Mouse (Mus musculus): Measurements from ENCODE around the gene Csrnp3. TPM values are rescaled to one million over a fixed set of nuclear protein-coding genes. Genes with fewer than 3 reads are reported as not detected.
A peak's percentile ranks its signal among the peaks of the same experiment; 100 is the strongest.

Csrnp3 gene
- polyA plus RNA-seq, 1 experiment: 0.11 TPM

DNA sequence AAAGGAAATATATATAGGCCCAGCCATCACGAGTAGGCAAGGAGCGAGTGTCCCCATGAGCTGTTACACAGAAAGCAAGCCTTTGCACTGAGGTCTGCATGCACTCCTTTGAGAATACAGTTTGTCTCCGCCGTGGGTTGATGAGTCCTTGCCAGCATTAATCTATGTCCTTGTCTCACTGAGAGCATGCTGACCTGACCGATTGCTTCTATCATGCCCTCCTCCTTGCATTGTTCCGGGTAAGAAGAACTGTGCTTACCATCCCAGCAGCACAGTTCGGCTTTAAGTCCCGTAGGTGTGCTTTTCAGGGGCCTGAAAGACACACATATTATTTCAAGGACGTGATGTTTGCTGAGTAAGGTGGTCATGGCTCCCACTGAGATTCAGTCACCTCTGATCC, 173.1 kb downstream of the Csrnp3 start:
- no peak for DNase-seq (ENCODE audit: low read depth)

DNA sequence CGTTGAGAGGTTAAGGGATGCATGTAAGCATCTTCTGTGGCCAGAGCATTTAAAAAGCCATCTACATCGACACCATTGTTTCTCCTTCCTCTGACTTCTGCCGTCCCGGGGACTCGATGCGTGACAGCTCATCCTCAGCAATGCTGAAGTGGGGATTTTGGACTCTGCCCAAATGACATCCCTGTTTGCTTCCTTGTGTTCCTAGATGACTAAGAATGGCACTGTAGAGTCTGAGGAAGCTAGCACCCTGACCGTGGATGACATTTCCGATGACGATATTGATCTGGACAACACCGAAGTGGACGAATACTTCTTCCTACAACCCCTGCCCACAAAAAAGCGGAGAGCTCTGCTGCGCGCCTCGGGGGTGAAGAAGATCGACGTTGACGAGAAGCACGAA, 173.7 kb downstream of the Csrnp3 start:
- no peak for DNase-seq (ENCODE audit: low read depth)

DNA sequence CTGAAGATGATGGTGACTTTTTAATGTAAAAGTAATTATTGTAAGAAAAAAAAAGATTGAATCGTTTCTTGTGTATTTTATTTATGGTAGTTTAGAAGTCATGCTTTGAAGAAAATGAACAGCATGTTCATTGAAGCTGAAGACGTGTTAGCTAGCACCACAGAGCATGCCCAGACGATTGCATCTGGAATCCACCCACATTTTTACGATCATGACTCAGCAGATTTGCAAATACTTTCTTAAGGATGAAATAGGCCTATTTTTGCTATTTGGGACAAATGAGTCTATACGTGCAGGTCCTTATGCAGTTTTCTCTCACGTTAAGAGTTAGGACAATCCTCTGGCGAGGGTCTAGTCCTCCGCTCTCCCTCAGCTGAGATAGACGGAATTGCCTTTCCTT, 177.9 kb downstream of the Csrnp3 start:
- DNase-seq (ENCODE audit: low read depth): no peak

DNA sequence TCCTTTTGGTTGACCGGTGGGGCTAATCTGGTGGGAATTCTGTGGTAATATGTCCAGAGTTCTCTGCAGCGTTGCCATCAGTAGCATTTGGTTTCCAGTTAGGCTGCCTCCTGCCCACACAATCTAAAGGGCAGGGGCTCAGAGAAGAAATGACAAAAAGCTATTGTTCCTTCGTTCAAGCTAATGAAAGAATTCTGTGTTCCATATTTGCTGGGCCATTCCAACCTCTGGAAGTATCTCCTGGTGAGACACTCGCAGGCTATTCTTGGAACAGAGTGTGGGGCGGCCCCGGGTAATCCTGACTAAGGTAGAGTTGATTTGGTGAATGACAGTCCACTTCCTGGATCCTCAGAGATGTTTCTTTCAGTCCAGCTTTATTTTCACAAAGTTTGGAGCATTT, 179.3 kb downstream of the Csrnp3 start:
- no peak for DNase-seq (ENCODE audit: low read depth)

DNA sequence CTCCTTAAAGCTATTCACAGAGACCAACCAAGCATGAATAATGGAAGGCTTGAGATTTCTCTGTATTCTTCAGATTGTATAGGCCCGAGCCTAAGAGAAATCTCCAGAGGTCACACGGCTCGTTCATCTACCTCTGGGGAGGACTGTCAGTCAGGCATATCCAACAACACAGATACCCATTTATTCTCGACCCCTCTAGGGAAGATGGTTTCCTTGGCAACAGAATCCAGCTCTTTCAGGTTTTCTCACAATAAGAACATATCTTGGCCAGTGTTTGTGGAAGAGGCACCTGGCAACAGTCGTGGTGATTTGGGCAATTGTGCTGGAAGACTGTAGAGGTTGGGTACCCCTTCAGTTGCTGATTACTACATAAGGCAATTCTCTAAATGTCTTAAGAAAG, 183.2 kb downstream of the Csrnp3 start:
- no peak for DNase-seq (ENCODE audit: low read depth)

DNA sequence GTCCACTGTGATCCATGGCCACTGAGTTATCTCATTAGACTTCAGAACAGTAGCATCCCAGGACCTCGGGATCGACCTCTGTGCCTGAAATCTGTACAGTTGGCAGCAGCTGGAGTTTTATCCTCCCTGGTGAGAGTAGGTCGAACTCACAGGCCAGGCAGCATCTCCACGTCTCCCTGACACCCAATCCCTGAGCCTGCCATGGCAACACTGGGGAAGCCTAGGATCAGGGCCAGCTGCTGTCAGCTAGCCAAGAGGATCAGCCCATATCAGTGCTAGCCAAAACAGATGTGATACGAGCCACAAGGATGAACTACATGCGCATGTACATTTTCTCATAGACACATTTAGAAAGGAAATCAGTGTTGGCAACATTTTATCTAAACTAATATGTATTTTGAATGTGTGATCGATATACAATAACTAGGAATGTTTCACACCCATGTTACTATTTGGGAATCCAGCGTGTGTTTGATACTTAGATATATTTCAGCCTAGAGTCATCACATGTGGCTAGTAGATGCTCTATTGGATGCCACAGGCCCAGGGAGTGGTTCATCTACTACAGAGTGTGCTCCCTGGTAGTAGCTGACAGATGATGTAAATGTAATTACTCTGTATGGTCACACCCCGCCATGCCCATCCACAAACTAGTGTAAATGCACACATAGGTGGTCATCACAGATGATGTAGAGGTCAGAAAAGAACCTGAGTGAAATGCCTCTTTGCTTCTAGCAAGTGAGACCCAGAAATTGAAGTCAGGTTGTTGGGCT, 189.5 kb downstream of the Csrnp3 start:
- no peak for DNase-seq (ENCODE audit: low read depth)

DNA sequence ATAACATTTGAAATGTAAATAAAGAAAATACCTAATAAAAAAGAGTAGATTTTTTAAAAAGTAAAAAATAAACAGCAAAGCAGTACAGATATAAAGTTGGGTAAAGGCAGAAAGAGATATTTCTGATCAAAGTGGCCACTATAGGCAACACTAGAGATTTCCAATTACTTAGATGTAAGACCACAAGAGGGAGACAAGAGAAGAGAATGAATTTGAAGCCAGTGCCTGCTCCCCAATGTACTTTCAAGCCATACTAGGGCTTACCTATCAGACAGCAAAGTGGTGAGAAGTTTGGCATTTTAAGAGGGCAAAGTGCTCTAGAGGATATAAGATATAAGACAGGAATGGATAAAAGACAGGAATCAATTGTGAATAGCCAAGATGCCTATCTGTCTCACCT, 195.0 kb downstream of the Csrnp3 start:
- no peak for DNase-seq (ENCODE audit: low read depth)

DNA sequence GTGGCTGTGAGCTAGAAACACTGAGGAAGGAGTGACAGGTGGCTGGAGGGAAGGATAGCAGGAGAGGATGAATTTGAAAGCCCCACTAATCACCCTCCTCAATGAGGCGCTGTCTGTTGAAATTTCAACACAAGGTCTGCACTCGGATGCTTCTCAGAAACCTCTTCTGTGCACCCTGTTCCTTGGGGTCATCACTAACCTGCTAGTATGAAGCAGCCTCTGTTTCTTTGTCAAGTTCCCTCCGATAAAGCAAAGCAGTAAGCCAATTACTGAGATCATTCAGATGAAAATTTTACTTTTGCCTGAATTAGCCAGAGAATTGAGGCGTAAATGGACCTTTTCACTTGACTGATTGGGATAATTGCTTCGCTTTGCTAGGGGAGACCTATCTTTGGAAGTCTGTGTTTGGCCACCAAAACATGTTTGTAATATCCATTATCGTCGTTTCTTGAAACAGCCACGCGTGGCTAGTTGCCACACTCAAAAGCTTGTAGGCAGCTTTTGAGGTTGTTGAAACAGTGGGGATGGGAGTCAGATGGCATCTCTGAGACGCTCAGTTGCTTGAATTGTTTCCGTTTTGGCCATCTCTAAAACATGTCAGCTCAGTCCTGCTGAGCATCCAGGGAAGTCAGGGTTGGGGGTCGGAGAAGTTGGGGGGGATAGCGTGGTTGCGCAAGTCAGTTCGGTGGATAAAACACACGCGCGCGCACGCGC, 195.8 kb downstream of the Csrnp3 start:
- no peak for DNase-seq (ENCODE audit: low read depth)

DNA sequence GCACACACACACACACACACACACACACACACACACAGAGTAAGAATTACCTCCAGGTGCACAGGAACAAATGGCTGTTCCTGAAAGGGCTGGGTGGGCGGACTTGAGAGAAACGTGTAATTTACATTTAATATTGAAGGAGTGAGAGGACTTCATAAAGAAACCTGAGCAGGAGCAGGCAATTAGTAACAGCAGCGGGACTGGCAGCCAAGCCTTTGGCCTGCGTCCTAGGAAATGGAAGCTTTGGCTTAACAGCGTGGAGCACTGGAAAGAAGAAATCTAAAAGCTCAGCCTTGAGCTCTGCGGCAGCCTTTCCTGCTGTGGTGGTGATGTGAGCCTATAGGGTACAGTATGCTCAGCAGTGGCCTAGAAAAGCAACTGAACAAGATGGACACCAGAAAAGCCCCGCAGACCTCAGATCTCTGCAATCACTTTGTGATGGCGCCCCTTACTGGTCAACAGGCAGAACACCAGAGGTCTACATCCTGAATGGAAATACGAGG, 196.4 kb downstream of the Csrnp3 start:
- no peak for DNase-seq (ENCODE audit: low read depth)

DNA sequence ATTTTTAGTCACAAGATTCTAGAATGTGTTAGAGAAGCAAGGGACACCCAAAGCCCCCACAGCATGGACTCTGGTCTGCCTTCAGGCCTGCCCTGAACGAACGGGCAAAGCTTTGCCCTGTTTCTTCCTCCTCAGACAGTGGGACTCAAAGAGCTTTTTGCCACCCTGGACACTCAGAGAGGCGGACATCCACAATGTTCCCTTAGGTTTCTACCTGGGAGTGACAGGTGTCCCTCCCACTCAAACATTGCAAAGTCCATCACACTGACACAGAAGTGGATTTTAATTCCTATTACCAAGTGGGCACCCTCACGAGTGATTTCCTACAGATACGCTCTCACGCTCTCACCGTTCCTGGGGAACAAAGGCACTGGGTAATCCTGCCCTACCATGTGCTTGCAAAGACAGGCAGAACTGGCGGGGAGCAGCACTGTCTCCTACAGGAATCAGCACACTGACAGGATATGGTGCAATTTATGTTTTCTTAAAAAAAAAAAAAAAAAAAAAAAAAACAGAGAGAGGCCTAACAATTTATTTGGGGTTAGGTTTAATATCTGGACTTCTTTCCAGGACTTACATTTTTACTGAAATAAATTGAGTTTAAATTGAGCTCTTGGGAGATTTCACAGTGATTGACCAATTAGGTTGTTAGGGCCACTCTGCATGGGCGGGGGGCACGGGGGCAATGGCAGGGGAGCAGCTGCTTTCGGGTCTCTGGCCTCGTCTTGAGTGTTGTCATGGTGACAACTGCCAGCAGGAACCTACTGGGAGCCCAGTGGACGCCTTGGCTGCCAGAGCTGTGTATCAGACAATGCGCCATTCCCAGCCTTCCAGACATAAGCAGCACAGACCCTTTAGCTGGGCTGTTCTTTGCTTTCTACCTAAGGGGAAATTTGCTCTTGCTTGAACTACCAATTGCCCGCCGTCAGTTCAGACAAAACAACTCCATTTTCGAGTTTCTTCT, 198.2 kb downstream of the Csrnp3 start:
- no peak for DNase-seq (ENCODE audit: low read depth)

DNA sequence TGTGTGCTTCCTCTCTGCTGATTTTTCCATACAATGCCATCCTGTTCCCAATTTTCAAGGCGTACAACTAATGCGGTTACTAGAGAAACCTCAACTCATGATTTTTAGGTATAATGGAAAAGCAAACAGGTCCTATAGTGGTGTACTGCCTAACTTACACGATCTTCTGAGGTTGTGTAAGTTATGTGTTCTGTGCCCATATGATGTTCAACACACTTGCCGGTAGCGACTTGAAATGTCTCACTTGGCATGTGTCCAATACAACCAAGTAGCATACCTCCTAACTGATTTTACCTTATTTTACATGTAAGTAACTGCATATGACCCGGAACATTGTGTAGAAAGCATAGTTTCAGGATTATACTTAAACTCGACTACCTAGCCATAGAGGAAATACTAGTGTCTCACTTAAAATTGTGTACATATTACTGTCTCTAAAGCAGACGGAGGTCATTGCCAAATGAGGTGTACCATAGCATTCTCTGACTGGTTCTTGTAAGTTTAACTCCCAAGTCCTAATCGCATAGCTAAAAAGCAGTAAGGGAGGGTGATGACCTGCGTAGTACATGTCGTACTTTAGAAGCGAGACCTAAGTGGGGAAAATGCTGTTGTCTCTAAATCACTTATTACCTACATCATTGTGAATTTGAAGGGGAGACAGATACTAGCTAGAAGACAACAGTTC, 199.0 kb downstream of the Csrnp3 start:
- no peak for DNase-seq (ENCODE audit: low read depth)

DNA sequence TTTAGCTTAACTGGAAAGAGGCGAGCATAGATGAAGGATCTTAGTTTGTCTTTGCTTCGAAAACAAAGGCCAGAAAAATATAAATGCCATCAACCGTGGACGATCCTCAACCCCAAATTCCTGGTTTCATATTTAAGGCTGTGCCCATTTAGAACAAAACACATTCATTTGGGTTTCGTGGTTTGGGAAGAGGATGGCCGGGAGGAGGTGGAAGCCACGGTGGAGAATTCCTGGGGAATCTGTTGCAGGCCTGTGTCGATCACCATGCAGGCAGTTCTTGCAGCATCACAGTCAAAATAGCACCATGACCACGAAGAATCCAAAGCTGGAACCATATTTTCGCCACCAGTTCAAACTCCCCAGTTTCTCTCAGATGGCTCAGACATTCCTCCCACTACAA, 217.7 kb downstream of the Csrnp3 start:
- no peak for DNase-seq (ENCODE audit: low read depth)

DNA sequence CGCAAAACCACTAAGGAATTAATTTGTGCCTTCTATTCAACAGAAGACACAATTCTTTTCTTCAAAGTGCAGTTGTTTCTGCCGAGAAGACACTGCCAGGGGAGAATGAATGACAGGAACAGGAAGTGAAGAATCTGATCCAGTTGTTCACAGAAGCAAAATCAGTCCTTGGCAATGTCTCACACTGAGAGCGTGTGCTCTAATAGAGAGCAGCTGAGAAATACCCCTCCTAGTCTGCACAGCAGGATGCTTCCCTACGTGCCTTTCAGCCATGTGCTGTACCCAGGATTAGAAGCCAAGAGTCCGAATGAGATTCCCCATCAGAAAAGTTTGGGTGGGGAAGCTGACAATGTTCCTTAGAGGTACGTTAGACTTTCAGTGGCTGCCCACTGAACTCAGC, 223.9 kb downstream of the Csrnp3 start:
- no peak for DNase-seq (ENCODE audit: low read depth)

DNA sequence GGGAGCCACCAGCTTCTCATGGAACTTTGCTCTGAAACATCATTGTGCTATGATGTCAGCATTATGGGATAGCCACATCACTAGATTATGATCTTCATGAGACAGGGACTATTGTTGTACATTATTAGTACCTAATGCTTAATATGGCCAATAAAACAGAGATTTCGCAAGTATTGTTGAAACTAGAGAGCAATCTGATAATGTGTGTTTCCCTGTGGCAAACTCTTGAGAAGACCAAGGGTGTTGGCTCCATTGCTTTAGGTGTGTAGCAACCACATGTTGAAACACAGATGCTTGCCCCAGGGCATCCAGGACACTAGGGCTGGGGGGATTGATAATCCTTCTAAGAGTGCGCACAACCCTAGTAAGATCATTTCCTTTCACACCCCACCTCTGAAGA, 235.2 kb downstream of the Csrnp3 start:
- peak; percentile 61 for DNase-seq (ENCODE audit: low read depth)

Other genes with a start within 250 kb of the Csrnp3 start
- gene Scn2a, start 225.0 kb upstream of the Csrnp3 start, polyA plus RNA-seq (2012; rRNA removed): 0.53 and 0.55 TPM in 2 replicates

Data from gonadal fat pad, adult 2 months (tissue).